Mouse (Mus musculus) spleen, adult 2 months (tissue): ENCODE measurements around the gene Hmga2.

Source experiments
- CTCF ChIP-seq: fragments of 200-500 bp; IDR thresholded peaks from 2 replicates; pipeline ENCODE4 v1.5.1; 2011; ENCODE audit warnings: mild to moderate bottlenecking, inconsistent platforms; ENCODE audit not compliant: insufficient read depth, insufficient read length, insufficient replicate concordance; ENCODE audit errors: extremely low read depth
- POLR2A ChIP-seq: fragments of 200-500 bp; IDR thresholded peaks from 2 replicates; pipeline ENCODE4 v1.6.1; 2011; ENCODE audit warnings: low read depth, low read length, inconsistent platforms

- TF ChIP-seq CTCF, result no peak
- no peak for TF ChIP-seq POLR2A
These were observed 156.7 kb downstream of the Hmga2 start for GRCm38 (mm10) chr10:120319614-120320013.
